Mouse (Mus musculus): ENCODE measurements at regions not wholly inside any gene's neighbourhood (a gene's known extent, or its start where the extent isn't known, plus 50 kb on each side); places are given as distances from the start of the nearest gene placed in this dataset.

- TF ChIP-seq USF1 (IDR thresholded peaks at IDR 0.05; ENCODE audit: low read depth, low read length), result no peak
- no peak for TF ChIP-seq CTCF (IDR thresholded peaks at IDR 0.05 in 2 of 3, conservative IDR thresholded peaks at IDR 0.05 in 1 of 3; ENCODE audit: control insufficient read depth in 1 of 3, insufficient read depth in 1 of 3, low read depth in 2 of 3, low read length in 3 of 3, poor library complexity in 1 of 3, severe bottlenecking in 1 of 3)
- TF ChIP-seq SIN3A (IDR thresholded peaks at IDR 0.05; ENCODE audit: low read length), result no peak
- TF ChIP-seq POLR2A (IDR thresholded peaks at IDR 0.05; ENCODE audit: control insufficient read depth in 1 of 2, insufficient read depth in 1 of 2, low read depth in 1 of 2, low read length in 2 of 2, poor library complexity in 1 of 2), result no peak
- no peak for TF ChIP-seq HCFC1 (IDR thresholded peaks at IDR 0.05; ENCODE audit: low read depth, low read length)
- no peak for TF ChIP-seq RCOR1 (IDR thresholded peaks at IDR 0.05; ENCODE audit: low read depth, low read length)
- no peak for TF ChIP-seq TBP (IDR thresholded peaks at IDR 0.05; ENCODE audit: low read depth, low read length)
- TF ChIP-seq ZKSCAN1 (IDR thresholded peaks at IDR 0.05; ENCODE audit: low read depth, low read length), result no peak
- no peak for TF ChIP-seq MYC (IDR thresholded peaks at IDR 0.05; ENCODE audit: low read depth, low read length)
- no peak for TF ChIP-seq ZMIZ1 (IDR thresholded peaks at IDR 0.05; ENCODE audit: low read depth, low read length)
Observed at GRCm38 (mm10) chr15:62482357-62482756, 1362.6 kb downstream of the Gsdmc2 start.
